9 mouse cellular contexts compared by ENCODE assay signal in genomic region chr11:45647888-45648287, GRCm38 (mm10).
A peak's percentile ranks its signal among the peaks of the same experiment; 100 is the strongest.
DNase-seq lines count a peak whose midpoint lies in the region; ATAC-seq and TF ChIP-seq lines count a peak whose summit lies in the region.
"Had no signal": no experiment of that assay in that cellular context is flagged by ENCODE, and none has a peak within 500 bp of the region (broad histone marks: within the 10 kb centered on the region; RNA-seq: fewer than 3 reads in every experiment).

No protein-coding gene starts in this region.

- no peaks in the 10 kb centered on the region for H3K36me3 ChIP-seq in liver, adult 2 months (ENCODE audit: control insufficient read depth, insufficient read depth, low read length)
- no peaks in the 10 kb centered on the region for H3K36me3 ChIP-seq in liver, embryonic 11.5 days (ENCODE audit: control insufficient read depth, insufficient read depth, low read length)
- H3K36me3 ChIP-seq in ES-Bruce4 (ENCODE audit: control insufficient read depth, insufficient read depth, low read length, poor library complexity, severe bottlenecking) = no peaks in the 10 kb centered on the region
- H3K36me3 ChIP-seq: heart, embryonic 13.5 days had no signal

- H3K27ac ChIP-seq in liver, adult 2 months (replicated peaks; ENCODE audit: insufficient read depth, low read depth, low read length) = no peak overlapping the region
- no peak overlapping the region for H3K27ac ChIP-seq in liver, embryonic 11.5 days (ENCODE audit: low read depth, low read length)
- H3K27ac ChIP-seq in ES-Bruce4 (ENCODE audit: insufficient read depth, low read length) = no peak overlapping the region
- no peak overlapping the region for H3K27ac ChIP-seq in cortical plate, adult 2 months (ENCODE audit: insufficient read depth, low read length)
- H3K27ac ChIP-seq: heart, embryonic 13.5 days had no signal

- no peak for TF ChIP-seq POLR2A in liver, adult 2 months (IDR thresholded peaks at IDR 0.05; ENCODE audit: extremely low read depth, insufficient read depth, low read length)
- no peak for TF ChIP-seq POLR2A in ES-Bruce4 (IDR thresholded peaks at IDR 0.05; ENCODE audit: insufficient read depth, low read length)
- TF ChIP-seq POLR2A in cortical plate, adult 2 months (IDR thresholded peaks at IDR 0.05; ENCODE audit: extremely low read depth, insufficient read depth, low read length) = no peak

- no peak overlapping the region for H3K4me3 ChIP-seq in liver, adult 2 months (ENCODE audit: insufficient read depth, low read depth, low read length)
- no peak overlapping the region for H3K4me3 ChIP-seq in liver, embryonic 11.5 days (ENCODE audit: low read depth, low read length)
- H3K4me3 ChIP-seq in ES-Bruce4 (ENCODE audit: low read depth, low read length) = no peak overlapping the region
- H3K4me3 ChIP-seq in cortical plate, adult 2 months (ENCODE audit: insufficient read depth, low read length) = no peak overlapping the region
- H3K4me3 ChIP-seq: heart, embryonic 13.5 days had no signal

- TF ChIP-seq CTCF in liver, adult 2 months (IDR thresholded peaks at IDR 0.05; ENCODE audit: low read depth, low read length) = peak; percentile 19; the same call in 1 of the 2 replicates
- TF ChIP-seq CTCF in ES-Bruce4 (IDR thresholded peaks at IDR 0.05; ENCODE audit: low read depth, low read length) = peak; percentile 46
- TF ChIP-seq CTCF in cortical plate, adult 2 months (IDR thresholded peaks at IDR 0.05; ENCODE audit: extremely low read depth, insufficient read depth, low read length) = 0 out of 2 replicates have a peak, but pooled peaks have one; percentile 28

- no peak overlapping the region for H3K9ac ChIP-seq in liver, adult 2 months (ENCODE audit: low read depth, low read length)
- no peak overlapping the region for H3K9ac ChIP-seq in liver, embryonic 11.5 days (ENCODE audit: low read depth, low read length)
- H3K9ac ChIP-seq in ES-Bruce4 (ENCODE audit: low read depth, poor library complexity, severe bottlenecking) = no peak overlapping the region
- H3K9ac ChIP-seq: heart, embryonic 13.5 days had no signal

- no peaks in the 10 kb centered on the region for H3K4me1 ChIP-seq in liver, adult 2 months (ENCODE audit: control insufficient read depth, insufficient read depth, low read length)
- H3K4me1 ChIP-seq in liver, embryonic 11.5 days (replicated peaks; ENCODE audit: control insufficient read depth, insufficient read depth, low read length) = no peaks in the 10 kb centered on the region
- no peaks in the 10 kb centered on the region for H3K4me1 ChIP-seq in ES-Bruce4 (ENCODE audit: control insufficient read depth, insufficient read depth, low read length)
- H3K4me1 ChIP-seq in cortical plate, adult 2 months (ENCODE audit: control insufficient read depth, insufficient read depth, low read length) = no peaks in the 10 kb centered on the region
- H3K4me1 ChIP-seq: heart, embryonic 13.5 days had no signal

- TF ChIP-seq EP300 in ES-Bruce4 (IDR thresholded peaks at IDR 0.05; ENCODE audit: insufficient read depth, low read depth, low read length) = no peak

- DNase-seq in gastrocnemius, postnatal 10 days = peak; percentile 15
- no peak for DNase-seq in gastrocnemius, postnatal 14 days
- DNase-seq in liver, adult 2 months (ENCODE audit: extremely low read depth, low read depth, low spot score) = no peak
- DNase-seq in liver, embryonic 11.5 days (ENCODE audit: low spot score) = no peak
- no peak for DNase-seq in T-cell, adult 2 months (ENCODE audit: low spot score)
- no peak for DNase-seq in testis, postnatal 14 days (ENCODE audit: low spot score)

- no peak overlapping the region for H3K4me2 ChIP-seq in liver, embryonic 11.5 days
- H3K4me2 ChIP-seq: heart, embryonic 13.5 days had no signal

- no peak for ATAC-seq in liver, embryonic 11.5 days (replicated peaks; ENCODE audit: low FRiP score)

- H3K79me2 ChIP-seq in liver, adult 2 months (ENCODE audit: control insufficient read depth, insufficient read depth, low read length) = no peaks in the 10 kb centered on the region

- 78% methylated on average over 3 of the region's 3 CpGs for WGBS in liver, adult 2 months
- 63% methylated on average over 3 of the region's 3 CpGs for WGBS in liver, embryonic 11.5 days

- intact Hi-C loops in gastrocnemius, postnatal 14 days (cut with DNase I; ENCODE audit: low total_unique reads) = no loop called here

- no peaks in the 10 kb centered on the region for H3K27me3 ChIP-seq in liver, adult 2 months (ENCODE audit: control insufficient read depth, insufficient read depth, low read length)
- H3K27me3 ChIP-seq in liver, embryonic 11.5 days (replicated peaks; ENCODE audit: control insufficient read depth, insufficient read depth, low read length) = no peaks in the 10 kb centered on the region
- H3K27me3 ChIP-seq in ES-Bruce4 (ENCODE audit: control insufficient read depth, insufficient read depth, low read length, poor library complexity, severe bottlenecking) = no peaks in the 10 kb centered on the region
- H3K27me3 ChIP-seq: heart, embryonic 13.5 days had no signal

- H3K9me3 ChIP-seq in liver, embryonic 11.5 days (ENCODE audit: control insufficient read depth, low read length) = no peaks in the 10 kb centered on the region
- no peaks in the 10 kb centered on the region for H3K9me3 ChIP-seq in ES-Bruce4 (replicated peaks; ENCODE audit: control insufficient read depth, insufficient read depth, low read length, poor library complexity, severe bottlenecking)
- H3K9me3 ChIP-seq: heart, embryonic 13.5 days had no signal
